Mouse (Mus musculus) liver, embryonic 14.5 days (tissue): ENCODE data around the gene Efhc1. TPM values are rescaled to one million over a fixed set of nuclear protein-coding genes. Genes with fewer than 3 reads are reported as not detected.

ENCODE experiments used
- ATAC-seq: fragments of 200-750 bp; cut with Nextera tagmentation; 2 replicates; pipeline ENCODE4 v1.8.0; 2017; ENCODE audit warnings: moderate number of reproducible peaks, mild to moderate bottlenecking, moderate library complexity; ENCODE audit not compliant: insufficient read depth
- DNase-seq, 3 experiments: peaks; one replicate each; pipeline ENCODE4 v3.0.0-alpha.2; 2012 to 2013; ENCODE audit warnings: low read depth in 3 of 3, low spot score in 3 of 3
- H3K27ac ChIP-seq: fragments of 300-500 bp; sonication (generic); 2 replicates; pipeline ENCODE4 v1.5.1; 2014; ENCODE audit warnings: moderate library complexity, mild to moderate bottlenecking, control low read depth, inconsistent platforms
- H3K27me3 ChIP-seq: fragments of 300-500 bp; sonication (generic); 2 replicates; pipeline ENCODE4 v1.6.1; 2014; ENCODE audit warnings: mild to moderate bottlenecking, low read length, moderate library complexity; ENCODE audit not compliant: control insufficient read depth, insufficient read depth
- H3K36me3 ChIP-seq: fragments of 300-500 bp; sonication (generic); replicated peaks from 2 replicates; pipeline ENCODE4 v1.6.1; 2014; ENCODE audit warnings: low read depth; ENCODE audit not compliant: control insufficient read depth, insufficient read depth
- H3K4me1 ChIP-seq, 2 experiments: fragments of 200-500 bp in 1 of 2; fragments of 300-500 bp in 1 of 2; sonication (generic) in 1 of 2; replicated peaks; 2 replicates each; pipeline ENCODE4 v1.6.1; 2012 to 2014; ENCODE audit warnings: antibody characterized with exemption in 1 of 2, inconsistent platforms in 1 of 2, low read length in 1 of 2; ENCODE audit not compliant: control insufficient read depth in 2 of 2, insufficient read depth in 2 of 2
- H3K4me2 ChIP-seq: fragments of 300-500 bp; sonication (generic); 2 replicates; pipeline ENCODE4 v1.6.1; 2014; ENCODE audit warnings: low read depth, mild to moderate bottlenecking, control low read depth, moderate library complexity
- H3K4me3 ChIP-seq, 2 experiments: fragments of 200-500 bp in 1 of 2; fragments of 300-500 bp in 1 of 2; sonication (generic) in 1 of 2; 2 replicates each; pipeline ENCODE4 v1.5.1; 2012 to 2014; ENCODE audit warnings: low read depth in 2 of 2, low read length in 2 of 2, mild to moderate bottlenecking in 2 of 2, control low read depth in 1 of 2, inconsistent platforms in 1 of 2, moderate library complexity in 1 of 2; ENCODE audit not compliant: insufficient read depth in 1 of 2
- H3K9ac ChIP-seq: fragments of 300-500 bp; sonication (generic); replicated peaks from 2 replicates; pipeline ENCODE4 v1.6.1; 2014; ENCODE audit warnings: mild to moderate bottlenecking, control low read depth, moderate library complexity
- H3K9me3 ChIP-seq: fragments of 300-500 bp; sonication (generic); 2 replicates; pipeline ENCODE4 v1.6.1; 2016; ENCODE audit warnings: low read length, mixed read lengths; ENCODE audit not compliant: control insufficient read depth
- CTCF ChIP-seq: IDR thresholded peaks from 2 replicates; pipeline ENCODE4 v1.5.1; 2016; ENCODE audit warnings: antibody characterized with exemption, low read depth, control low read depth
- EP300 ChIP-seq: IDR thresholded peaks from 2 replicates; pipeline ENCODE4 v1.6.1; 2016; ENCODE audit warnings: antibody characterized with exemption, low read depth
- WGBS: fragments of 180-500 bp; shearing (Covaris S2); extraction: QIAGEN DNeasy Blood & Tissue Kit; methylation state at CpG from one replicate; pipeline ENCODE4 v1.1.7; 2014; ENCODE audit not compliant: insufficient replicate concordance; 5-methylcytosine and 5-hydroxymethylcytosine counted together
- polyA plus RNA-seq, 2 experiments: library from polyadenylated mRNA; depleted of rRNA in 1 of 2; stranded (reverse) in 1 of 2; unstranded in 1 of 2; fragments of >200 nt; fragmentation: Nextera tagmentation in 1 of 2; extraction: Ambion mirVana in 1 of 2; gene quantifications; 2 replicates each; pipeline versions ENCODE4 v1.2.1 to v1.2.3; 2012 to 2014

Efhc1 gene
- polyA plus RNA-seq, 2 experiments, result 0.21 to 0.32 TPM

DNA sequence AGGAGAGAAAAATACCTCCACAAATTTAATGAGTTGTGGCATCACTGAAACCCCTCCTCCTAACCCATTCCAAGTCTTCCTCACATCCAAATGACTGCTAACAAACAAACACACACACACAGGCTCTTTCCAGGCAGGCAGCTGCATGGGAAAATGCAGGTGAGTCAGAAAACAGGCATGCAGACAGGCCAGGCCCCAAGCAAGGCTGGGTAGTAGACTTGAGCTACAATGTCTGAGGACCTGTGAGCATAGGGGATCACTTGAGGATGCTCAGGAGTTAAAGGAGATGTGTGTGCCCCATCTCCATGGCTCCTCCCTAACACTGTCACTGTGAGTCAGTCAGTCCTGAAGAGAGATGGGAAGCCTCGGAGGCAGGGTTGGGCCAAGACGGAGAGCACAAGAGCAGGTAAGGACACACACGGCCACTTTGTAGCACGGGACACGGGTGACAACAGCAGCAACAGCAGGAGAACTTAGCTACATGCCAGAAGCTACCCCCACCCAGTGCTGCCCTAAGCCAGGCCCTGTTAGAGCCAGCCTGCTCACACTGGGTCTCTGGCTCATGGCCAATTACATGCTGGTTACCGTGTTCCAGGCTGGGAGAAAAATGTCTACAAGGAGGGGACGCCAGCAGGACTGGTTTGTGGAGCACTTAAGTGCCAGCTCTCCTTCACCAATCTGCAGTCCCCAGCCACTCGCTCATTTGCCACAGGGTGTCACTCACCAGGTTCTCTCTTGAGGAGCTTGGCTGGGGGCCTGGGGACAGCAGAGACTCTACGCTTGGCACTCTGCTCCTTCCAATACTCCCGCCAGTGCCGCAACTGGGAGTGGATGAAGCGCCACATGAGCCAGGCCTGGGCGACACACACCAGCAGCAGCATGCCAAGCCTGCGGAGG lies 51.1 kb downstream of the Efhc1 start:
- WGBS, result 72% methylated on average over 14 of the region's 14 CpGs

DNA sequence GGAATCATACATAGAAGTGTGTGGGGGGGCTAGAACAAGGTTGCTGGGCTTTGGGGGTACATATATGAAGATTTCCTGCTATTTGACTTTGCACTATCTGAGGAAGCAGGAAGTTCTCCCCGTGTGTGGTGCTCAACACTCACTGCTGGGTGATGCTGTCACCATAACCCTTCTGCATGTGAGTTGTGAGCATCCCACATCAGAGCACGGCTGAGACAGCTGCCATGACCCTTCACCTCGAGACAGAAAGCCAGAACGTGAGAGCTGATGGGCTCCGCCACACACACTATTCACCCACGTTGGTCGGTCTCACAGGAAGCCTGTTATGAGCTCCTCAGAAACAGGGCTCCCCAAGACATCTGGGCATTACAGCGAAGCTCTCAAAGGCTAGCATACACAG lies 53.2 kb downstream of the Efhc1 start:
- no peaks in the 10 kb centered on the region for H3K27me3 ChIP-seq
- DNase-seq, result no peak
- H3K9ac ChIP-seq, result no peak overlapping the region
- H3K27ac ChIP-seq, result no peak overlapping the region
- TF ChIP-seq EP300 (no peak), CTCF (no peak)
- H3K36me3 ChIP-seq, result no peaks in the 10 kb centered on the region
- WGBS, result 60% methylated on average over 8 of the region's 8 CpGs
- no peaks in the 10 kb centered on the region for H3K4me1 ChIP-seq
- ATAC-seq, result no peak
- no peak overlapping the region for H3K4me2 ChIP-seq
- no peak overlapping the region for H3K4me3 ChIP-seq
- no peaks in the 10 kb centered on the region for H3K9me3 ChIP-seq

More for the DNA sequence above, 51.1 kb downstream of the Efhc1 start:
- no peak overlapping the region for H3K4me3 ChIP-seq
- no peak overlapping the region for H3K9ac ChIP-seq
- TF ChIP-seq EP300 (no peak), CTCF (no peak)
- H3K27ac ChIP-seq, result no peak overlapping the region
- no peaks in the 10 kb centered on the region for H3K9me3 ChIP-seq
- no peaks in the 10 kb centered on the region for H3K36me3 ChIP-seq
- H3K27me3 ChIP-seq, result no peaks in the 10 kb centered on the region
- H3K4me1 ChIP-seq, result peaks cover 0 to 6% of the 10 kb centered on the region in 2 experiments; a peak in 2 of 4 replicates
- ATAC-seq (no peak), DNase-seq (no peak)
- no peak overlapping the region for H3K4me2 ChIP-seq

- H3K4me2 ChIP-seq, result no peak overlapping the region
- H3K4me1 ChIP-seq, result no peaks in the 10 kb centered on the region
- no peak for DNase-seq
- H3K27me3 ChIP-seq, result no peaks in the 10 kb centered on the region
- H3K27ac ChIP-seq, result no peak overlapping the region
- H3K4me3 ChIP-seq, result no peak overlapping the region
- no peaks in the 10 kb centered on the region for H3K36me3 ChIP-seq
- ATAC-seq, result no peak
- TF ChIP-seq CTCF (no peak), EP300 (no peak)
- H3K9ac ChIP-seq, result no peak overlapping the region
- WGBS, result 66% methylated on average over 5 of the region's 5 CpGs
- no peaks in the 10 kb centered on the region for H3K9me3 ChIP-seq
Measured at GRCm38 (mm10) chr1:21006775-21007174, 55.3 kb downstream of the Efhc1 start.

DNA sequence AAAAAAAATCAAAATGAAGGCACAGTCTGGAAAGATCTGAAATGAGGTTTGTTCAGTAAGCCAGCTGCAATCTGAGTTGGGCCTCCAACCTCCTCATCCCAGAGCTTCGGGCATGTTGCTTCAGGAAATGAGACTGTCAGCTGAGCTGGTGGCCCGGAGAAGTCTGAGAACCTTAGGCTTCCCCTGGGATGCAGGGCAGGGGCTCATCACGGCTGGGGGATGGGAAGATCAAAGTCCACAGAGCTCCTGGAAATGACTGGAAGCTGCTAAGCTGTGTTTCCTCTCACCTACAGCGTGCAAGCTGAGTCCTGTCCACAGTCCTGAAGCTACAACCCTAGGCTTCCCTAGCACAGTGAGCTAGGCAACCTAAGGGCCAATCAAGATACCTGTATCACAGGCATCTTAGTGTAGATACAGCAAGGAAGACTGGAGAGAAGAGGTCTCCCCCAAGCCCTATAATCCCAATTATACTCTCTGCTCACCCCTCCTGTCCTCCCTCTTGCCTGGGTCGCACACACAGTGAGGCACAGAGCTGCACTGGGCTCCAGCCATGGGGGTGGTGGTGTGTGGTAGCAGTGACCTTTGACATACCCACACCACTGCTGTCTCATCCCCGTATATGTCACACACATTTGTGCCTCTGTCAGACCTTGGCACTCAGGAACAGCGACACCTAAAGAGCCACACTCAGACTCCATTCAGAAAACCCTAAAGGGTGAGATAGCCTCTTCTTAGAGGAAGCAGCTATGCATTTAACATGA lies 56.7 kb downstream of the Efhc1 start:
- no peak overlapping the region for H3K9ac ChIP-seq
- H3K27me3 ChIP-seq, result no peaks in the 10 kb centered on the region
- no peak overlapping the region for H3K27ac ChIP-seq
- no peaks in the 10 kb centered on the region for H3K36me3 ChIP-seq
- WGBS, result 50% methylated on average over 7 of the region's 7 CpGs
- DNase-seq (no peak), ATAC-seq (no peak)
- no peak overlapping the region for H3K4me2 ChIP-seq
- H3K4me1 ChIP-seq, result no peaks in the 10 kb centered on the region
- no peaks in the 10 kb centered on the region for H3K9me3 ChIP-seq
- no peak overlapping the region for H3K4me3 ChIP-seq
- TF ChIP-seq CTCF (no peak), EP300 (no peak)

GRCm38 (mm10) chr1:21008891-21009290 lies 57.5 kb downstream of the Efhc1 start:
- WGBS, result 50% methylated on average over 4 of the region's 4 CpGs
- ATAC-seq (no peak), DNase-seq (no peak)
- H3K27ac ChIP-seq, result no peak overlapping the region
- no peaks in the 10 kb centered on the region for H3K27me3 ChIP-seq
- no peaks in the 10 kb centered on the region for H3K9me3 ChIP-seq
- no peak overlapping the region for H3K4me3 ChIP-seq
- H3K9ac ChIP-seq, result no peak overlapping the region
- no peak for TF ChIP-seq CTCF
- TF ChIP-seq EP300, result no peak
- H3K4me2 ChIP-seq, result no peak overlapping the region
- no peaks in the 10 kb centered on the region for H3K4me1 ChIP-seq
- H3K36me3 ChIP-seq, result no peaks in the 10 kb centered on the region
